Mouse (Mus musculus) midbrain, embryonic 16.5 days (tissue): ENCODE measurements around the gene Cmtm7. TPM values are rescaled to one million over a fixed set of nuclear protein-coding genes. Genes with fewer than 3 reads are reported as not detected.

Experiments
- ATAC-seq: fragments of 200-750 bp; cut with Nextera tagmentation; 2 replicates; pipeline ENCODE4 v1.8.0; 2017; ENCODE audit warnings: moderate TSS enrichment
- H3K27ac ChIP-seq: fragments of 300-500 bp; sonication (generic); 2 replicates; pipeline ENCODE4 v1.5.1; 2014; ENCODE audit warnings: mild to moderate bottlenecking, low read length, mixed read lengths
- H3K27me3 ChIP-seq: fragments of 300-500 bp; sonication (generic); 2 replicates; pipeline ENCODE4 v1.6.1; 2014; ENCODE audit warnings: low read depth, low read length, mixed read lengths; ENCODE audit not compliant: control insufficient read depth, insufficient read depth
- H3K36me3 ChIP-seq: fragments of 300-500 bp; sonication (generic); 2 replicates; pipeline ENCODE4 v1.6.1; 2014; ENCODE audit warnings: mild to moderate bottlenecking, low read length, moderate library complexity, mixed read lengths; ENCODE audit not compliant: control insufficient read depth, insufficient read depth
- H3K4me1 ChIP-seq: fragments of 300-500 bp; sonication (generic); 2 replicates; pipeline ENCODE4 v1.6.1; 2014; ENCODE audit warnings: mild to moderate bottlenecking, low read length, mixed read lengths; ENCODE audit not compliant: control insufficient read depth, insufficient read depth
- H3K4me2 ChIP-seq: fragments of 300-500 bp; sonication (generic); 2 replicates; pipeline ENCODE4 v1.6.1; 2014; ENCODE audit warnings: mild to moderate bottlenecking, low read length, mixed read lengths
- H3K4me3 ChIP-seq: fragments of 300-500 bp; sonication (generic); 2 replicates; pipeline ENCODE4 v1.5.1; 2014; ENCODE audit warnings: low read depth, mild to moderate bottlenecking, low read length, moderate library complexity, mixed read lengths
- H3K9ac ChIP-seq: fragments of 300-500 bp; sonication (generic); 2 replicates; pipeline ENCODE4 v1.6.1; 2014; ENCODE audit warnings: low read depth, low read length, mixed read lengths
- H3K9me3 ChIP-seq: fragments of 300-500 bp; sonication (generic); replicated peaks from 2 replicates; pipeline ENCODE4 v1.6.1; 2014; ENCODE audit warnings: mild to moderate bottlenecking, low read length, mixed read lengths; ENCODE audit not compliant: control insufficient read depth, poor library complexity, severe bottlenecking
- WGBS: fragments of 180-500 bp; shearing (Covaris S2); extraction: QIAGEN DNeasy Blood & Tissue Kit; methylation state at CpG from one replicate; pipeline ENCODE4 v1.1.7; 2014; 5-methylcytosine and 5-hydroxymethylcytosine counted together
- polyA plus RNA-seq: library from polyadenylated mRNA; unstranded; fragments of >200 nt; fragmentation: Nextera tagmentation; extraction: Ambion mirVana; gene quantifications from 2 replicates; pipeline ENCODE4 v1.2.1, GENCODE M21; 2015

Gene Cmtm7
- polyA plus RNA-seq, 1 experiment from 2014 or later, result 7.2 TPM

DNA sequence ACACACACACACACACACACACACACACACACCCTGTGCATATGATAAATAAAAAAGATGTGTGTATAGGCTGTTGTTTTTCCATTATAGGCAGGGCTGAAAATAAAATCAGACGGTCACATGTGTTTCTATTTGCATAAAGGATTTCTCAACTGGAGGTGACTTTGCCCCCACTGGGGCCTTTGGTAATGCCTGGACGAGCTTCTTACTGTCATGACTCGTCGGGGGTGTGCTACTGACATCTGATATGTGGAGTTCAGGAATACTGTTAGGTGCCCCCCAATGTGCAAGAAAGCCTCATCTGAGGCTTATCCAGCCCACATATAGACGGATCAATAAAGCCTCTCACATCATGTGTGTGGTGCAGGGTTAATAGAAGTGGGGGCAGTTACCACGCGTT lies 35.4 kb upstream of the Cmtm7 start:
- Histone ChIP-seq H3K9ac (no peak overlapping the region), H3K27me3 (no peaks in the 10 kb centered on the region), H3K4me2 (no peak overlapping the region), H3K4me3 (no peak overlapping the region), H3K9me3 (no peaks in the 10 kb centered on the region), H3K27ac (no peak overlapping the region), H3K36me3 (no peaks in the 10 kb centered on the region), H3K4me1 (no peaks in the 10 kb centered on the region)
- 70% methylated on average over 7 of the region's 7 CpGs for WGBS
- ATAC-seq, result no peak

DNA sequence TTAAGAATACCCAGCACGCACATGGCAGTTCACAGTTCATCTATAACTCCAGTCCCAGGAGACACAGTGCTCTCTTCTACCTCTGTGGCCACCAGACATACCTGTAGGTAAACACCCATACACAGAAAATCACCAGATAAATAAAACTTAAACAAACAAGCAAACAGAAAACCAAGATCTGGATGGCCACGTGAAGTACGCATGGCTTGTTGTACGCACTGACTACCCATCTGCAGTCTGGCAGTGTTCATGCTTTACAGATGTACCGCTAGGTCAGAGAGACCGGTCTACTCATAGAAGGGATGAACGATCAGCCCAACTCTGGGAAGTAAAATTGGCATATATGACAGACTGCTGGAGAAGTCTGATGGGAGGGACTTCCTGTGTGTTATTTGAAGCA lies 34.5 kb upstream of the Cmtm7 start:
- Histone ChIP-seq H3K27me3 (no peaks in the 10 kb centered on the region), H3K4me1 (no peaks in the 10 kb centered on the region), H3K9me3 (no peaks in the 10 kb centered on the region), H3K4me2 (no peak overlapping the region), H3K4me3 (no peak overlapping the region), H3K36me3 (no peaks in the 10 kb centered on the region), H3K27ac (no peak overlapping the region), H3K9ac (no peak overlapping the region)
- ATAC-seq, result no peak
- 96% methylated on average over 7 of the region's 7 CpGs for WGBS

DNA sequence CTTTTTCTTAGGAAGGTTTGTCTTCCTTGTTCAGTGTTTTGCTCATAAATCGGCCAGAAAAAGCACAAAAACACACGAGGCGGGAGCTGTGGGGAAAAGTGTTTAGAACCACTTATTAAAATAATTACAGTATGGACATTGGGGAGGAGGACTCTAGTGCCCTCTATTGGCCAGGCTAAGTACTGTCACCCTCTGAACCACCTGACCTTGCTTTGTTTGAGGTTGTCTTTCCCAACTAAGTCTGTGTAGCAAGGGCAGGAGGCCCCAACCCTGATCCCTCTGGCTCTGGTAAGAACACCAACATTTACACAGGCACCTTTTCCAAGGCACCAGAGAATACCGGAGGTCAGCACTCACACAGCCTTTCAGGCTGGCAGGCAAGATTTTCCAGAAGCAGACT lies 33.7 kb upstream of the Cmtm7 start:
- WGBS, result 85% methylated on average over 4 of the region's 4 CpGs
- no peak overlapping the region for H3K4me3 ChIP-seq
- no peak overlapping the region for H3K27ac ChIP-seq
- no peaks in the 10 kb centered on the region for H3K9me3 ChIP-seq
- no peak overlapping the region for H3K4me2 ChIP-seq
- no peak overlapping the region for H3K9ac ChIP-seq
- H3K4me1 ChIP-seq, result no peaks in the 10 kb centered on the region
- no peaks in the 10 kb centered on the region for H3K27me3 ChIP-seq
- no peaks in the 10 kb centered on the region for H3K36me3 ChIP-seq
- ATAC-seq, result no peak

DNA sequence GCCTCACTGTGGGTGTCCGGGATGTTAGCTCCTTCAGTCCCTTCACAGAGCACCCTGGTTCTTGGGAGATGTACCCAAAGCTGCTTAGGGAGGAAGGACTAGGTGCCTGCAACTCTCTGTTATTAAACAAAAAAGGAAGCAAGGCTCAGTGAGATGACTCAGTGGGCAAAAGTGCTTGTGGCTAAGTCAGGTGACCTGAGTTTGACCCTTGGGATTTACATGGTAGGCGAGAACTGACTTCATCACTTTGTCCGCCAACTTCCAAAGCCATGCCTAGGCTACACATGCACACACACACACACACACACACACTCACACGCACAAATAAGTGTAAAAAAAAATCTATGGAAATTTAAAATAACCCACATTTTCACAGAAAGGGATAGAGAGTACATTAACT lies 30.3 kb upstream of the Cmtm7 start:
- no peak for ATAC-seq
- H3K27me3 ChIP-seq, result no peaks in the 10 kb centered on the region
- H3K9ac ChIP-seq, result no peak overlapping the region
- WGBS, result 88% methylated on average over 4 of the region's 4 CpGs
- no peaks in the 10 kb centered on the region for H3K4me1 ChIP-seq
- H3K27ac ChIP-seq, result no peak overlapping the region
- H3K4me2 ChIP-seq, result no peak overlapping the region
- no peak overlapping the region for H3K4me3 ChIP-seq
- H3K36me3 ChIP-seq, result no peaks in the 10 kb centered on the region
- no peaks in the 10 kb centered on the region for H3K9me3 ChIP-seq

DNA sequence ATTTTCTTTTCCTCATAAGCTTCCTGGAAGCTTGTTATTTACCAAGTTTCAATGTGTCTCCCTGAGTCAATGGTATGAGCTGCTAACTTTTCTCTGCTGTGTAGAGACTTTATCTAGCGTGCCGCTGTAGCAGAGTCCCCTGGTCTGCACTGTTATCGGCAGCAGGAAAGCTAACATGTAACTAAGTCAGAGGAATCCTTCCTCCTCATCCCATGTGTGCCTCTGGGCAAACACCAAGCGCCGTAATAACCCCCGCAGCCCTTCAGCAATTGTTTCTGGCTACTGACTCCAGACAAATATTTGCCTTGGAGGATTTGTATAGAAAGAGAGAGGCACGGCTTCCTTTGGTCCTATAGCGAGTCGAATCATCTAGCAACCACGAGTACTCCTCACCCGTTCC lies 29.2 kb upstream of the Cmtm7 start:
- Histone ChIP-seq H3K27ac (no peak overlapping the region), H3K9ac (no peak overlapping the region), H3K36me3 (no peaks in the 10 kb centered on the region), H3K4me1 (no peaks in the 10 kb centered on the region), H3K4me3 (no peak overlapping the region), H3K9me3 (no peaks in the 10 kb centered on the region), H3K27me3 (no peaks in the 10 kb centered on the region), H3K4me2 (no peak overlapping the region)
- ATAC-seq, result no peak
- 81% methylated on average over 11 of the region's 11 CpGs for WGBS

DNA sequence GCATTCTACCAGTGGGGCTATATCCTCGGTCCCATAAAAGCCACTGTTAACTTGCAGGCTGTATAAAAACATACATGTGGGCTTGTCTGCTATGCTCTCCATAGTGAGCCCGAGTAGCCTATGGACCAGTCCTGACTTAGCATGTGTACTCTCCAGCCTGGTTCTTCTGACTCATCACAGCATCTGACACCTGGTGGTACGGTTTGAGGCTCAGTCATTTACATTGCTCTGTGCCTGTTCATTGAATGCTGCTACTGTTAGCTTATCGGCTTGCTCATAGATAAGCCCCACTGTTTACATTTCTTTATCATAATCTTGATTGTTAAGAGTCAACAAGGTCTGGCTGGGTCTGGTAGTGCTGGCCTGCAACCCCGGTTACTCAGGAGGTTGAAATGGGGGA lies 27.0 kb upstream of the Cmtm7 start:
- WGBS, result 92% methylated on average over 5 of the region's 5 CpGs
- Histone ChIP-seq H3K9me3 (no peaks in the 10 kb centered on the region), H3K27me3 (no peaks in the 10 kb centered on the region), H3K4me2 (no peak overlapping the region), H3K36me3 (no peaks in the 10 kb centered on the region), H3K9ac (no peak overlapping the region), H3K4me3 (no peak overlapping the region), H3K4me1 (no peaks in the 10 kb centered on the region), H3K27ac (no peak overlapping the region)
- no peak for ATAC-seq

DNA sequence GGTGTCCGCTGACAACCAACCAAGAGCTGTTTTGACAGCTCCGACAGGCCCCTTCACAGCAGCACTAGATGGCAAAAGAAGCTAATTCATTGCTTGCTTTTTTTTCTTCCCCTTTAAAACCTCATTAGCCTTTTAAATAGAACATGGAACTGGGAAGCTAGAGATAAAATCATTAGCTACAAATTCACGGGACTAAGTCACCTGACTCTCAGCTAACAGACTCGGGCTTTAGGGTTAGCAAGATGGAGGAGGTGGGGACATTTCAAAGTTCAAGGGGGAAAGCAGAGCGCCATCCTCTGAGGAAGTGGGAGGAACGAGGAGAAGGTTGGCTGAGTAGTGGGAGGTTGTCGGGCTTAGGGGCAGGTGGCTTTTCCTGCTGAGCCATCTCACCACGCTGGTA lies 25.6 kb upstream of the Cmtm7 start:
- Histone ChIP-seq H3K9me3 (no peaks in the 10 kb centered on the region), H3K4me3 (no peak overlapping the region), H3K4me2 (no peak overlapping the region), H3K27ac (no peak overlapping the region), H3K36me3 (no peaks in the 10 kb centered on the region), H3K4me1 (no peaks in the 10 kb centered on the region), H3K27me3 (no peaks in the 10 kb centered on the region), H3K9ac (no peak overlapping the region)
- WGBS, result 65% methylated on average over 8 of the region's 8 CpGs
- ATAC-seq, result no peak

DNA sequence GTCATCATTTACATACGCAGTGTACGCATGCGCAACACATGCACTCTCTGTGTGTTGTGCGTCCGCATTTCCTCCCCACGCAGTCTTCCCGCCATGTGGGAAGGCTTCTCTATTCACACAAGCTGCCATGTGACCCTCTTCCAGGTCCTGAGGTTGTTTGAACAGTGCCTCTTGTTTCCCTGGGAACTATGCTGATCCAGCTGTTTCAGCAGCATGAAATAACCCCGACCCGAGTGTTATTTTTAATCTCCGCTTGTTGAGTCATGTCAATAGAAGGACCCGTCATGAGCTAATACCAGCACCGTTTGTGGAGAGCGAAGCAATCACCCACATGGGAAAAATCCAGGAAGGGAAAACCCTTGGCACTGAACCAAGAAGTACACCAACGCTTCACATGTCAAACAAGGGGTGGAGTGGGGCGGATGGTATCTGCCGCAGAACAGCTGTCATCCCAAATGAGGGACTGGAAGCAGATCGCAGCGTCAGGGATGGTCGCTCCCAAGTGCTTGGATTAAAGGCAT lies 23.6 kb upstream of the Cmtm7 start:
- Histone ChIP-seq H3K9ac (no peak overlapping the region), H3K4me3 (no peak overlapping the region), H3K36me3 (no peaks in the 10 kb centered on the region), H3K4me1 (0 out of 2 replicates have a peak, but pooled peaks cover 2% of the 10 kb centered on the region), H3K27ac (no peak overlapping the region), H3K9me3 (no peaks in the 10 kb centered on the region), H3K27me3 (no peaks in the 10 kb centered on the region), H3K4me2 (no peak overlapping the region)
- no peak for ATAC-seq
- 65% methylated on average over 19 of the region's 19 CpGs for WGBS

DNA sequence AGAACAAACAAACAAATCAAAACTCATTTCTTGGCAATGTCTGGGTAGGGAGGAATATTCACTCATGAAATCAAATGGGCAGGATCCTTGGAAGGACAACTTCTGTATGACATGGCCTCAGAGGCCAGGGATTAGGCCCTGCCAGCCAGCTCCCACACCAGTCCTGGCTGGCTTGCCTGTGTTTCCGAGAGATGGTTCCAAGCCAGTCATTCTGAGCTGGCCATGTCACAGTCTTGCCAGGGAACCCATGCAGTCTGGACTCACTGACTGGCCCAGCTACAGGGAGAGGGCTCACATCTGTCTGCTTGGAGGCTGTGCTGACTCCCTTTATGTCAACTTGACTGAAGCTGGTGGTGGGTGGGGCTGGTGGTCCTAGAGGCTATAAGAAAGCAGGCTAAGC lies 20.5 kb upstream of the Cmtm7 start:
- no peak overlapping the region for H3K27ac ChIP-seq
- H3K9me3 ChIP-seq, result no peaks in the 10 kb centered on the region
- H3K4me3 ChIP-seq, result no peak overlapping the region
- no peaks in the 10 kb centered on the region for H3K27me3 ChIP-seq
- H3K36me3 ChIP-seq, result no peaks in the 10 kb centered on the region
- 79% methylated on average over 1 of the region's 1 CpGs for WGBS
- no peak for ATAC-seq
- H3K4me2 ChIP-seq, result no peak overlapping the region
- 0 out of 2 replicates have a peak, but pooled peaks cover 2% of the 10 kb centered on the region for H3K4me1 ChIP-seq
- H3K9ac ChIP-seq, result no peak overlapping the region
